Mouse (Mus musculus) spleen, postnatal 10 days (tissue): Measurements from ENCODE around the gene Scin.

Experiments
- DNase-seq, 2 experiments: peaks; one replicate each; pipeline ENCODE4 v3.0.0; 2021 to 2022; ENCODE audit warnings: low spot score in 2 of 2

Scin gene

DNA sequence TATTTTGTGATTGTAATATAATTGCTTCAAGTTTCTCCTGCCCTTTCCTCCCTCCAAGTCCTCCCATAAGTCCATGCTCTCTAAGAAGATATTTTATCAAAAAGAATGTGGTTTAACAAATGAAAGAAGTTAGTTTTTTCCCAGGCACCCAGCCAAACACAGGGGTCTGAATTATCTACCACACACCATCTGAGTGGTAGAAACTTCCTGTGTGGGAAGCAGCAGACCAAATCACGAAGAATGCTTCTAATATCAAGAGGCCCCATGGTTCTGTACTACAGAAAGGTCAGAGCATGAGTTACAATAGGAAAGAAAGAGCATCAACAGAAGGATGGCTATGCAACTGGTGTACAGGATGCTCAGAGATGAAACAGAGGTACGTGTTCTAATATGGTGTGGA lies 25.9 kb downstream of the Scin start:
- DNase-seq: no peak

DNA sequence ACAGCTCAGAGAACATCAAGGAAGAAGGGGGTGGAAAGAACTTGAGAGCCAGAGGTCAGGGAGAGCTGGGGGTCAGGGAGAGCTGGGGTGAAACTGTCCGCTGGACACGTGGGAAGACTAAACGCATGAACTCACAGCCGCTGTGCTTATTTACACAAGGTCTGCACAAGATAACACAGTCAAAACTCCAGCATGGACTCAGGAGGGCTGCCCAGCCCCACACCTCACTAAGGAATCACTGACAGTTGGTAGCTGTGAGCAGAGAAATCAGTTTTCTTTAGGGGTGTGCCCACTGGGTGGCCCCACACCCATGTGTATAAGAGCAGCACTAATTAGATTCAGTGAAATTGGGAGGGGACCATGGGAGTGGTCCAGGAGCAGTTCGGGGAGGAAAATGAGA lies 27.2 kb downstream of the Scin start:
- no peak for DNase-seq

DNA sequence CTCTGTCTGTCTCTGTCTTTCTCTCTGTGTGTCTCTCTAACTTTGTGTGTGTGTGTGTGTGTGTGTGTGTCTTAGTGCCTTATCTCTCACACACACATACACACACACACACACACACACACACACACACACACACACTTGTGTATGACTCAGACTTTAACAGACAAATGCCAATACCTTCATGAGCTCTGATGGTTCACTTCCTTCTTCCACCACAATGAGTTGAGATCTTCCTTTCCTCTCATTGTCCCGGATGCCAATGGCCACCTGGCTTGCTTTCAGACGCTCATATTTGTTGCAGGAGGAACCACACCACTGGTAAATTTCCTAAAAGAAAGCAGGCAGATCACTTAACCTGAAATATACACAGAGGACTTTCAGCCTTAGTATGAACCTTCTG lies 29.3 kb downstream of the Scin start:
- no peak for DNase-seq

DNA sequence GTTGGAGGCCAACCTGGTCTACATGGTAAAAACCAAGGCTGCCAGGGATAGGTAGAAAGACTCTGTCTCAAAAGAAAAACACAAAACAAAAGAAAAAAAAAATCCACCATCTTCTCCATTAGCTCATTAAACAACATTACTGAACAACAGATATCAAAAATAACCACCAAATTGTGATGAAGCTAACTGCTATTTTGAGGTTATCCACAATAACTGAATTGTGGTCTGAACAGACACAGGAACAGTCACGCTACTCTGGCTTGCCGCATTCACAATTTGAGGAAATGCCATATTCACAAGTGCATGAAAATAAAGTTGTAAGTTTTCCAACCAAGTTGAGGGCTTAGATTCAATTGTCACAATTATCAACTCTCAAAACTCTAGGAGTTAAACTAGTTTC lies 31.7 kb downstream of the Scin start:
- DNase-seq: no peak

DNA sequence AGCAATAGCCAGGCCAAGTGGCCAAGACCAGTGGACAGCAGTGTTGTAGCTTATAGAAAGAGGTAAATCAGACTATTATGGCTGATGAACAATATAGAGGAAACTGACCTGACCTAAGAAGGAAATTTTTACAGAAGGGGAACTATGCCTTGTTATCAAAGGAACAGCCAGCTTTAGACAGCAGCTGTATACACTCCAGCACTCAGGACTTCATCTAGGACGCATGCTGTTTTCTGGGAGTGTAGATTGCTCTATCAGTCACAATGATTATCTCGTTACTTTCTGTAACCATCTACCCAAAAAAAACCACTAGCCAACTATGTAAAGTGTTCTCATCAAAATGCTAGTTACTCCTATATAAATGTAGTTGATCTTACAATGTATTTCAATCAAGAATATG lies 34.6 kb downstream of the Scin start:
- DNase-seq: no peak

DNA sequence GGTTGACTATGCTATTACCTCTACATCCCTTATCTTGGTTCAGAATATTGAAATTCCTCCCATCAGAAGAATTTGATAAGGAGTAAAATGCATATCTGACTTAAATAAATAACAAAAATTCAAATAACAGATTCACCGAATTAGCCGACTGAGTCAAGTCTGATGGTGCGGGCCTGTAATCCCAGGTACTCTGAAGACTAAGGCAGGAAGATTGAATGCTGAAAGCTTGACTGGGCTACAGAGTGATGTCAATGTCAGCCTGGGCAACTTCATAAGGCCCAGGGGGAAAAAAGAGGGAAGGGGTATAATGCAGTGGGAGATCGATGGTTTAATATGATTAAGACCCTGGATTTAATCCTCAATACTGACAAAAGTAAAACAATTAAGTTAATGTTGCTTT lies 36.6 kb downstream of the Scin start:
- DNase-seq: no peak

DNA sequence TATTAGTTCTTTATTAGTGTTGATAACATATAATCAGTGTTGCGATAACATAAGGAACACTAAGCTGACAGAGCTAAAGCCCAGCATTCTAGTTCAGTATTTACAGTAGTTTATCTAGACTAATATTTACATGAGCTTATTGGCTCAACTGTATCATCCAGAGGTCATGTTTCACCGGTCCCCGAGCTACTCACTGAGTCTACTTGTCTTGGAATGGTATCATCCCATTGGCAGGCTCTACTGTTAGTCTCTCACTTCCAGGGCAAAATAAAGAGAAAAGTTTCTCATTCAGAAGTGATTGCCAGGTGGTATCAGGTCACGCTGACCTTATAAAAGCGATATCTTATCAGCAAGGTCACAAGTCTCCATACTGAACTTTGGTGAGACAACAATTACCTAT lies 37.0 kb downstream of the Scin start:
- no peak for DNase-seq

DNA sequence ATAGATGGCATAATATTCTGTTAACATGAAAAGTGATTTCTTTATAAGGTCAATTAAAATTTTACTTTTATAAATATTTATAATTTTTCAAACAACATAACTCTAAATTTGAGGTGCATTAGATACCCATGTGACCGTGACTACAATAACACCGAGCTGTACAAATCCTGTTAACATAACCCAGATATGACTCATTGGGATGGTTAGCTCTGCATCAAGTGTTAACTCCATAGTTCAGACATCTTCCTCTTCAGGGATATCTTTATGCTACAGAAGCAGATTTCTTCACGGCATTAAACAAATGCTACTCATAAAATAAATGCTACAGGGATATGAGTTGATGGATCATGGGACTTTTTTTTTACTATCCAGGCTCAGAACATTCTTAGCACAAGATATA lies 37.6 kb downstream of the Scin start:
- DNase-seq: no peak

DNA sequence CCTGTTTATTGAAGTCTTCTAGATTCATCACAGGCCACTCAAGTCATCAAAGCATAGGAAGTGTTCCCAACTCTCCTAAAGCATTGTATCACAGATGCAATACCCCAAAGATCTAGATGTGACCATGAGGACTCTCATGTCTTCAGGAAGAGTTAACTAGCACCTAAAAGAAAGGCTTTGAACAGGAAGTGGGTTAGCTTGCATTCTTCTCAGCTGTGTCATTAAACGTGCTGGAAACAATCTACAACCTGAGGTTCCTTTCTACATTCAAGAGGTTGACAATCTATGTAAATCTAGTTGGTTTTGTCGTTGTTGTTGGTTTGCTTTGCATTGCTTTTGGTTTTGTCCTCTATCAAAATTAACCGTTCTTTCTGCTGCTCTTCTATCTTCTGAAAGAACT lies 44.0 kb downstream of the Scin start:
- DNase-seq: no peak

DNA sequence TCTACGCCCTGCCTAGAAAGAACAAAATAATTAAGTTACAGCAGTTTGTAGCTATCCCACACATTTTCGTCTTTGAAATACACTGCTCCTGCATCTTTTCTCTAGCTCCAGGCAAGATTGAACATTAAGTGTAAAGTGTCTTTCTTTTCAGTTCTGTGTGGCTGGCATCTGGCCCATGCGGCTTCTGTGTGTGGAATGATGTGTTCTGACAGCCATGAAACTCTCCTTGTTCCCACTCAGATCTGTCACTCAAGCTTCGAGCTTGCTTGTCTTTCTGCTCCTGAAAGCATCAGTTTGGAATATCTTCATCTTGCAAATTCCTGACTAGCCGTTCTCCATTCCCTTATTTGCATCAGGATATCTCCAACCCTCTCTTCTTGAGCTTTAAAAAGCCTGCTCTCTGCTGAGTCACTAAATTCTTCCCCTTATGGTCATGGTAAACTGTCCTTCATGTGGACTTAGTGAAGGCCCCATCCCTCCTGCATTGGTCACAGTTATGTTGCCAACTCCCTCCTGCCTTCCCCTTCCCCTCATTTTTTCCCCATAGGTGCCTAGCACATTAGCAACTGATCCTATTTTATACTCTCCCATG lies 48.2 kb downstream of the Scin start:
- DNase-seq: no peak

DNA sequence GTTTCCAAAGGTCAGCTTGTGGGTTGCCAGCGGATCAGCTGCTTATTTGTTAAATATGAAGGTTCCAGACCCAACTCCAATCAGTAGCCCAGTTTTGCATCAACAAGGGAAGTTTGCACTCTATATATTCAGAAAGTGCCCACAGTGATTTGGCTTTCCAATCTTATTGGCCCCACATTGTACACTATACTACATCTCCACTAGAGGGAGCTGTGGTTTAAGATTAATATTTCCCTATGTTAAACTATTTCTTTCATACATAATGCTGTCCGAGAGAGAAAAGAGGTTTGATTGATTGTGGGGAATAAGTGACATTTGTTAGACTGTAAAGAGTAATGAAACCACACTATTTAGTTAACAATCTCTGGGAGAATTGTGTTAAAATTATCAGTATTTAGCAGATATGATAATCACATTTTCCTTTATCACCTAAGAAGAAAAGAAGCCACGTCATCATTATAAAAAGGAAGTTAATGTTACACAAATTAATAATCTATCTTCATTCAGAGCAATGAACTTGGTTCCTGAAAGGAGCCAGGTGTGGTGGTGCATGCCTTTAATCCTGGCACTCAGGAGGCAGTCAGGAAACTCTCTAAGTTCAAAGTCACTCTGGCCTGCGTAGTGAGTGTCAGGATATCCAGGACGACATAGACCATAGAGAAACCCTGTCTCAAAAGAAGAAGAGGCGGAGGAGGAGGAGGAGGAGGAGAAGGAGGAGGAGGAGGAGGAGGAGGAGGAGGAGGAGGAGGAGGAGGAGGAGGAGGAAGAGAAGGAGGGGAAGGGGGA lies 51.4 kb downstream of the Scin start:
- DNase-seq: no peak

DNA sequence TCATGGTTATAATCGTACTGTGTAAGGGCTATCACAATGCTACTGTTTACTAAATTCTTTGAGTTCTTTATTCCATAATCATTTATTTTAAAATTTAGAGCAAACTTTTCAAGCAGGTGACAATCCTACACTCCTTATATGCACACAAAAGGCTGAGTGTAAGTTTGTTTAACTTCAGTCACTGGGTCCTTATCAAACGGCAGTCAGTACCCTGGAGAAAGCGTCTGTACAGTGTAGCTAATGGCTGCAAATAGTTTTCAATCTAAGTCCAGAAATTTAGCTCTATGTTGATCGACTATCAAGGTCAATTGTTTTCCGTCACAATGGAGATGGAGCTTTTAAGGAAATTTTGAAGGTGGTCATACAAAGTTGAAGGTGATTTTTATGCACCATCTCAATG lies 52.0 kb downstream of the Scin start:
- no peak for DNase-seq

DNA sequence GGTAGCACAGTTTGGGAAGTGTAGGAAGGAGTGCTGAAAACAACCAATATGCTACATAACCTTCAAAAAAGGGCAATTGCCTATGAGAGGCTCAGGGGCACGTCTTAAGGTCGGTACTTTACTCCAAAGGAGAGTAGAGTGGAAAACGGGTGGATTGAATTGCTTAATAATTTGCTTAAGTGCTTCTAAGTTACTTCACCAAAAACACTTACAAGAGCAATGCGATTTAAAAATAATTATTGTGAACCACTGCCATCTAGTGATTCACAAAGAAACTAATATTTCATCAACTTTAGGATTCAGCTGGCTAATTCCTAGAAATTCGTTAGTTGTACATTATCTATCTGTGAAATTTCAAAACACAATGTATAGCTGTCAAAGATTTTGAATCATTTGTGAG lies 60.4 kb downstream of the Scin start:
- DNase-seq: no peak

DNA sequence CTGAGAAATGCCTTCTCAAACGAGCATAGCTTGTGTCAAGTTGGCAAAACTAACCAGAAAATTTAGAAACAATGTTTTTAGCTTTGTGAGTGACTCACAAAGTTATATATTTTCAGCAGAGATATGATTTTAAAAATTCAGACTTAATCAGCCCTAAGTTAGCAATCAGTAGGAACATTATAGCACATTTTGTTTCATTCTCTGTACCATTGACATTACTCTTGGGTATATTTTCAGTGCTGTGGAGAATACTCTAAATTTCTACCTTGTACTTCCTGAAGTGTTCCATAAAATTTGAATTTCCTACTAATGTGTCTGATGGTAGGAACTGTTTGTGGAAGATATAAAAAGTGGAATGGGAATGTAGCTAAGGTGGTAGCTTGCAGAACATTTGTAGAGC lies 87.0 kb downstream of the Scin start:
- DNase-seq: no peak

DNA sequence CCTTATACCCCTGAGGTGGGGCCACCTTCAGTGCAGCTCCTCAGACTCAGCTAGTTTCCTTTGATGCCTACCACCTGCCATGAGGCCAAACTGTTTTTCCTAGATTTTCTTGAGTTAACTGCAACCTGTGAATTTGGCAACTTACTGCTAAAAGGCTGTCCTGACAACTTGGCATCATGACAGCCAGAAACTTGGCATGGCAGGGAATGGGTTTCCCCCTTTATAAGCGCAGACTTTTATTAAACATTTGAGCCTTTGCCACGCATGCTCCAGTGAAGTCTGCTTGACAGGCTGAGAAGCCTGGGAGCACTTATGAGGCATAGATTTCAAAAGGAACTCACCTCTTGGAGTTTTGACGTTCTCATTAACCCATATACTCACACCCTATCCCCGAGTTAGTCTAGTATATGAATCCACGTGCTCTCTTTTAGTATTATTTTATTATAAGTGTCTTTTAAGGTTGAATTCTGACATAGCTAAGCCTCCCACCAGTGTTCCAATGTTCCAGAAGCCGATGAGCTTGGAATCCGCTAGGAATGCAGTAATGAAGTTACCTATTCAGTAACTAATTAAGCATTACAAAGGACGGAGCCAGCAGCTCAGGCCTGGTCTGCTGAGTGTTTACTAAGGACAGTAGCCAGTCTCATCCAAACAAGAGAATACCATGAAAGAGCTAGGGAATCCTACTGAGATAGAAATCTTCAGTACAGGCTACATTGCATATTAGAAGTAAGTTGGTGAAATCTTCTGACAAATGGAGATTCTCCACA lies 90.0 kb downstream of the Scin start:
- DNase-seq: no peak

DNA sequence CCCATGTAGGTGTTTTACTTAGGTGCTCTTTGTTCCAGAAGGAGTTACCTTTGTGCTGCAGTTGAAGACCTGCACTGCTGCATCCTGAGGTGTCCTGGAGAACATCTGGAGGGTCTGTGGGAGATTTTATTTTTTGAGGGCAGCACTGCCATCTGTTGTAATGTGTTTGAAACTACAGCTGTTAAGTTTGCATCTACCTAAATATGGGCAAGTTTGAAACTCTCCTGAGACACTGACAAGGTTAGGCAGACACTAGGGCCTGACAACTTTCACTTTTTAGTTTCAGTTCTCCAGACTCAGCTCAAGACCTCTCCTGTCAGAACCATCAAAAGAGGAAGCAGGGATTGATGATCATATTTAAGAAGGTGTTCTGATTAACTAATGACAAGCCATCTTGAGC lies 94.0 kb downstream of the Scin start:
- DNase-seq: no peak

DNA sequence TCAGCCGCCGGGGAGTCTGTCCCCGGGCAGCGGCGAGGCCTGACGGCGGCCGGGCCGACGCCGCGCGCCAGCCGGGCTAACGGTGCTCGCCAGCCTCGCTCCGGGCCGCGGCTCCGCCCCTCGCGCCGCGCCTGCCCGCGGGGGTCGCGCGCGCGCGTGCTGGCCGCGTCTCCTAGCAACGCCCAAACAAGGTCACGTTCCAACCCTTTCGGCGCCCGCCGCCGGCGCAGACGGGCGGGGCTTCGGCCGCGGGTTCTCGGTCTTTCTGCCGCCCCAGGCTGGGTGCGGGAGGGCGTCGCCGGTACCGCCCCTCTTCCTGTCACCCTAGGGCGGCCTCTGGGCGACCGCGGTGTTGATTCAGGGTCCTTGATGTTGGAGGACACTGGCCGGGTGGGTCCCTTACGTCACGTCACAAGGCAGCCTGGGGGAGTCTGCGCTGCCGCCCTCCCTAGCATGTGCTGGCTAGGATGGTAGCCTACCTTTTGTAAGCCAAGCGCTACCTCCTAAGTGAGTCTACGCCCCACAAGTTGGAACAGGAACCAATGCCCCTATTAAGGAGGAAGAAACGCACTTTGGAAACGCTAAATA lies 96.1 kb downstream of the Scin start, which contains the start of gene Arl4a:
Gene Arl4a, minus strand, starts transcription at position 150 of the 588 bp plus-strand sequence.
- DNase-seq: peak; percentile 90 to 96

DNA sequence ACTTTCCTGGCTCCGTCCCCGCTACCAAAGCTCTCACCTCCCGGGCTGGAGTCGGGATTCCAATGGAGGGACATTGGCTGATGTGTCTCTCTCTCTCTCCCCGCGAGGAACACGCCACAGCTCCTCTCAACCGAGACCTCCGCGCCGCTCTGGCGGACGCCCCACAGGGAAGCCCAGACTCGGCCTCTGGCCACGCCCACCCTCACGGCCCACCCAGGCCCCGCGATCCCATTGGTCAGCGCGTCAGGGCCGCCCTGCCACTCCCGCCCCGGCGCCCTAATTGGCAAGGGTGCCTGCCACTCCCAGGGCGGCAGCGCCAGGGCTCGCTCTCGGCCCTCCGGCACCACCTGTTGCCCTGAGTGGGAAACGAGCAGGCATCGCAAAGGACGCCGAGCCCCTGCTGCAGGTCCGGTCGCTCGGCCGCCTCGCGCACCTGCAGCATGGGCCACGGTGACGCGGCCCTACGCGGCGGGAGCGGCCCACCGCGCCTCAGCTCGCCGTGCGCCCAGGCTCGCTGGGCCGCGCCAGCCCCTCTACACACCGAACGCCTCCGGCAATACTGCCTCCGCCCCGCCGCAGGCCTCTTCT lies 96.7 kb downstream of the Scin start:
- DNase-seq: peak; percentile 98 to 99

DNA sequence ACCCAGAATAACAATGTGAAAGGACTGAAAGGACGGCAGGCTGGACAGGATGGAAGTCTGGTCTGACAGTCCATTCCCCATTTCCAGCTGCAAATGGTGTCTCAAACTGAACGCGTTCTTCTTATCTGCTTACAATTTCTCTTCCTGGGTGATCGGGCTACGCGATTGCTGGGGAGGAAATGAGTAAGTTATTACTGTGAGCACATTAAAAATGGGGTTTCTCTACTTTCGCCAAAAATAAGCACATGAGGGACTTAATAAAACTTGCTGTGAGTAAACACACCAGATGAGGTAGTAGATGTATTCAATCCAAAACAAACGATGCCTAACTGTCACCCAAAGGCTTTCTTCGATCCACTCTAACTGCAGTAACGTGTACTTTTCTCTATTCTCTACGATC lies 97.4 kb downstream of the Scin start:
- peak in 1 of 2 experiments; percentile 40 for DNase-seq

DNA sequence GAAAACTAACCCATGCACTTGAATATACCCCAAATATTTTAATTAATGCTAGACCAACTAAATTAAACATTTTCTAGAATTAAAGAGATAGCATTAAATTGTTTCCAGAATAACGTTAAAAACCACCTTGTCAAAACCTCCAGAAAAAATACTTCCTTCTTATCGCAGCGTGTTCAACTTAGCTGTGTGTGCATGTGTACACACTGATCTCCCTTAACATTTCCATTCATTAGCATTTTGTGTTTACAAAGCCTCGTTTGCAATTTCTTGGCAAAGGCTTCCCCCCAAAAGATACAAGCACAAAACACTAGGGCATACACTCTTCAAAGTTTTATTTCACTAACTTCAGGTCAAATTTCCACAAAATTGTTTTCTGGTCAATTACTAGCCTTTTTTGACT lies 98.5 kb downstream of the Scin start:
- DNase-seq: no peak

DNA sequence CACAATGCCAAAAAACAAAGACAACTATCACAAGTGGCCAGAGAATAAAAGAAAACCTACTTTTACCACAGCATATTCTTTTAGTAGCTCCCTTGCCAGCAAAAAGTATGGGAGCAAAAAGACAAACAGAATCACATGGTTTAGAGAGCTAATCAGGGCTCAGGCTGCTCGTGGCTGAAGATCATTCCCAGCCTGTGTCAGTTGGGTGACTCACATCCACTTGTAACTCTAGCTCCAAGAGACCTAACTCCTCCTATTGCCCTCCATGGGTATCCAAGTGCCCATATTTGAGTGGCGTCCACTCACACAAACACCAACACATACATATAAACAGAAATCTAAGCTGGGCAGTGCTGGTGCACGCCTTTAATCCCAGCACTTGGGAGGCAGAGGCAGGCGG lies 104.8 kb downstream of the Scin start:
- no peak for DNase-seq

DNA sequence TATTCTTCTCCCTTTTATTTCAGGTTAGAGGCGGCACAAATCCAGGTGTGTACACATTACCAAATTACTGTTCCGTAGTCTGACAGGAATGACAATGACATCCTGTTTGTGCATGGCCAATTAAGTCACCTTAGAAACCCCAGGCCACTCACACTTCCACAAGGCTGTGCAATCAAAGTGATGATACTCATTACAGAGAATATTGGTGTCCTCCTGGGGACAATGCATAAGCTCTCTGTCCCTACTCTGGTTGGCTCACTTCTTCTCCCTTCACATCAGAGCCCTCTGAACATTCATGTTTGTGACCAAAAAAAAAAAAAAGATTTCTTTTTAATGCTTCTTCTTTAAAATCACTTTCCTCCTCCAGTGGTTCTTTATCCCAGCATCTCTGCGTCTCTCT lies 106.2 kb downstream of the Scin start:
- DNase-seq: no peak
